ENCODE assay signal across 8 mouse cellular contexts in the genomic region with DNA sequence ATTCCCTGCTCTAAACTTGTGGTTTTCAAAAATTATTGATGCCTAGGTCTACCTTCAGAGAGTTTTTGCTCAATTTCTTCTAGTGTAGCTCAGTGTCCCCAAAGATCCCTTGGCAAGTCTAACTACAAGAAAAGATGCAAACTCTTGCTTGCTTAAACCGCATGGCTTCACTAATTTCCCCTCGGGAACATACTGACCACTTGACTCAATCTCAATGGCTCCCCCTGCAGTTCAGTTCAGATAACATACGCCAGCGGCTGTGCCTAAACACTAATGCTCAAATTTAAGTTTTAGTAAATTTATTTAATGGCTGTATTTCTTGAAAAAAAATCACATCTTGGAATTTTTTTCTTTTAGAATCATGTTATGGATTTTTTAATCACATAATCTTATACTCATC. TPM values are rescaled to one million over a fixed set of nuclear protein-coding genes. Genes with fewer than 3 reads are reported as not detected.
DNase-seq lines count a peak whose midpoint lies in the region; ATAC-seq lines count a peak whose summit lies in the region.

No protein-coding gene starts in this region.

- no peak overlapping the region for H3K27ac ChIP-seq in liver, embryonic 11.5 days (ENCODE audit: low read depth, low read length)

- no peaks in the 10 kb centered on the region for H3K4me1 ChIP-seq in liver, embryonic 11.5 days (replicated peaks; ENCODE audit: control insufficient read depth, insufficient read depth, low read length)

- no peak overlapping the region for H3K9ac ChIP-seq in liver, embryonic 11.5 days (ENCODE audit: low read depth, low read length)

- H3K27me3 ChIP-seq in liver, embryonic 11.5 days (replicated peaks; ENCODE audit: control insufficient read depth, insufficient read depth, low read length), result no peaks in the 10 kb centered on the region

- no peak overlapping the region for H3K4me3 ChIP-seq in liver, embryonic 11.5 days (ENCODE audit: low read depth, low read length)

- no peaks in the 10 kb centered on the region for H3K36me3 ChIP-seq in liver, embryonic 11.5 days (ENCODE audit: control insufficient read depth, insufficient read depth, low read length)

- no peak overlapping the region for H3K4me2 ChIP-seq in liver, embryonic 11.5 days

- no peak for ATAC-seq in liver, embryonic 11.5 days (replicated peaks; ENCODE audit: low FRiP score)
- peak; percentile 52; the same call in 1 of the 2 replicates for ATAC-seq in cerebellum, adult (ENCODE audit: insufficient number of reproducible peaks, low FRiP score, low TSS enrichment)
- ATAC-seq in CD4-positive, CD25-positive, alpha-beta regulatory T cell, adult 4 months, result no peak

- peak; percentile 15 for DNase-seq in liver
- DNase-seq in liver, embryonic 11.5 days (ENCODE audit: low spot score), result no peak
- peak; percentile 9 for DNase-seq in Muller cell, postnatal 12 days (ENCODE audit: inconsistent ontology term)
- peak; percentile 9 to 38 for DNase-seq in frontal cortex, postnatal 36 days (ENCODE audit: low spot score in 2 of 2)
- DNase-seq in kidney, postnatal 10 days, result peak; percentile 68
- DNase-seq in lung, postnatal 14 days, result peak; percentile 71

- H3K9me3 ChIP-seq in liver, embryonic 11.5 days (ENCODE audit: control insufficient read depth, low read length), result no peaks in the 10 kb centered on the region

- 41% methylated on average over 4 of the region's 4 CpGs for WGBS in liver, embryonic 11.5 days

RNA-seq across cellular contexts. Expression of a gene that starts 49.2 kb away (rescaled TPM):
- 1.8 and 2.3 TPM in 2 replicates for polyA plus RNA-seq in liver, embryonic 11.5 days (2014; fragmentation: Nextera tagmentation; extraction: Ambion mirVana)
- under 1 TPM in 1 of 2 experiments, not detected in 1; 0.04 TPM for polyA plus RNA-seq in CD4-positive, CD25-positive, alpha-beta regulatory T cell, adult 4 months (2017; shearing (Covaris generic))
